Mouse (Mus musculus) embryonic facial prominence, embryonic 15.5 days (tissue): Measurements from ENCODE around the gene Lime1. TPM values are rescaled to one million over a fixed set of nuclear protein-coding genes. Genes with fewer than 3 reads are reported as not detected.

Source experiments
- ATAC-seq: fragments of 200-750 bp; cut with Nextera tagmentation; 2 replicates; pipeline ENCODE4 v1.8.0; 2017; ENCODE audit warnings: low read depth, moderate TSS enrichment; ENCODE audit not compliant: insufficient number of reproducible peaks, low FRiP score, low TSS enrichment
- H3K27ac ChIP-seq: fragments of 300-500 bp; sonication (generic); replicated peaks from 2 replicates; pipeline ENCODE4 v1.5.1; 2015; ENCODE audit warnings: mild to moderate bottlenecking, inconsistent platforms
- H3K27me3 ChIP-seq: fragments of 300-500 bp; sonication (generic); 2 replicates; pipeline ENCODE4 v1.6.1; 2015; ENCODE audit warnings: inconsistent platforms
- H3K36me3 ChIP-seq: fragments of 300-500 bp; sonication (generic); 2 replicates; pipeline ENCODE4 v1.6.1; 2015; ENCODE audit warnings: mild to moderate bottlenecking, inconsistent platforms
- H3K4me1 ChIP-seq: fragments of 300-500 bp; sonication (generic); 2 replicates; pipeline ENCODE4 v1.6.1; 2015; ENCODE audit warnings: inconsistent platforms
- H3K4me2 ChIP-seq: fragments of 300-500 bp; sonication (generic); replicated peaks from 2 replicates; pipeline ENCODE4 v1.6.1; 2015; ENCODE audit warnings: mild to moderate bottlenecking, inconsistent platforms
- H3K4me3 ChIP-seq: fragments of 300-500 bp; sonication (generic); replicated peaks from 2 replicates; pipeline ENCODE4 v1.5.1; 2015; ENCODE audit warnings: mild to moderate bottlenecking, inconsistent platforms
- H3K9ac ChIP-seq: fragments of 300-500 bp; sonication (generic); 2 replicates; pipeline ENCODE4 v1.6.1; 2015; ENCODE audit warnings: inconsistent platforms
- H3K9me3 ChIP-seq: fragments of 300-500 bp; sonication (generic); replicated peaks from 2 replicates; pipeline ENCODE4 v1.6.1; 2016; ENCODE audit warnings: inconsistent platforms
- WGBS: fragments of 180-500 bp; shearing (Covaris S2); methylation state at CpG from one replicate; pipeline ENCODE4 v1.1.7; 2015; 5-methylcytosine and 5-hydroxymethylcytosine counted together
- polyA plus RNA-seq: library from polyadenylated mRNA; unstranded; fragments of >200 nt; fragmentation: Nextera tagmentation; extraction: Ambion mirVana; gene quantifications from 2 replicates; pipeline ENCODE4 v1.2.1, GENCODE M21; 2015

Gene Lime1
- polyA plus RNA-seq, 1 experiment from 2014 or later: 23.6 TPM

DNA sequence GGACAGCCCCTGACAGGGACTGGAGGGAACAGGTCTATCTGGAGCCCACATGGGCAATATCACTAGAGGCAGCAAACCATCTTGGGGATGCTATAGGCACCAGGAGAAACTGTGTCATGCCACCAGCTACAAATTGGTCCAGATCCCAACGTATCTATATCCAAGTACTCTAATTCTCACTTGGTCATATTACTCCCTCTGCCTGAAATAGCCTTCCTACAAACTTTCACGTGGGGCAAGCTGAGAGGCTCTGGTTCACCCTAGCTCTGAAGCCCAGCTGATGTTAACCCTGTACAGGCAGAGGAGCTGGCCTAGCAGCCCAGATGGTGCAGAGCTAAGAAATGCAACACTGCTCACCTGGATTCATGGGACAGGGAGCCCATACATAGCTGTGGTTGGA is 11.7 kb downstream of the Lime1 start:
- 0 out of 2 replicates have a peak, but pooled peaks cover 6% of the 10 kb centered on the region for H3K36me3 ChIP-seq
- no peaks in the 10 kb centered on the region for H3K4me1 ChIP-seq
- no peaks in the 10 kb centered on the region for H3K27me3 ChIP-seq
- 58% methylated on average over 2 of the region's 2 CpGs for WGBS
- no peak for ATAC-seq
- H3K27ac ChIP-seq: no peak overlapping the region
- no peak overlapping the region for H3K4me3 ChIP-seq
- no peak overlapping the region for H3K4me2 ChIP-seq
- H3K9ac ChIP-seq: no peak overlapping the region
- no peaks in the 10 kb centered on the region for H3K9me3 ChIP-seq

DNA sequence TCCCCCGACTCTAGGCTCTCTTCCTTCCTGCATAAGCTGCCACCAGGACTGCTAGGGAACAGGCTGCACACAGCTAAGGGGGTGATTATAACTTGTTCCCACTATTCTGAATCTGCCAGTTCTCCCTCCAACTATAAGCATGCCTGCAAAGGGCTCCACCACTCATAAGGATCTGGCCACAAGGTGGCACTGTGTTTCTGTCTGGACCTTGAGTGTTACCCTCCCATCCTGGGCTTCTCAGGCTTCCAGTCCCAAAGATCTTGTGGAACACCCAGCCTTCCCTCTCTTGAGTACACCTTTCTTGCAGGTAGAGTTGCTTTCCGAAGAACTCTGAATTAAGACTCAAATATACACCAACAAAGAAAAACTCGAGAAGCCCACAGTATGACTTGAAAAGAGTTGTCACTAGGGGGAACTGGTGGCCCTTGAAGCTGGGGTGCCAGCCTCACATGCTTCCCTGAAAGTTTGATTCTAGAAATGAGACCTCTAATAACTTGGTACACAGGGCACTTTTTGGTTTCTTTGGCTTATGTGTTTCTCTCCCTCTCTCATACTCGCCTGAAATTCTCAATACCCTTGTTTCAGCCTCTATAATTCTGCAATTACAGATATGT is 12.8 kb downstream of the Lime1 start:
- ATAC-seq: 0 out of 2 replicates have a peak, but pooled peaks have one; percentile 48
- H3K9ac ChIP-seq: no peak overlapping the region
- no peaks in the 10 kb centered on the region for H3K9me3 ChIP-seq
- no peak overlapping the region for H3K4me3 ChIP-seq
- H3K36me3 ChIP-seq: no peaks in the 10 kb centered on the region
- WGBS: 26% methylated on average over 4 of the region's 4 CpGs
- no peaks in the 10 kb centered on the region for H3K4me1 ChIP-seq
- no peak overlapping the region for H3K27ac ChIP-seq
- no peak overlapping the region for H3K4me2 ChIP-seq
- H3K27me3 ChIP-seq: no peaks in the 10 kb centered on the region

DNA sequence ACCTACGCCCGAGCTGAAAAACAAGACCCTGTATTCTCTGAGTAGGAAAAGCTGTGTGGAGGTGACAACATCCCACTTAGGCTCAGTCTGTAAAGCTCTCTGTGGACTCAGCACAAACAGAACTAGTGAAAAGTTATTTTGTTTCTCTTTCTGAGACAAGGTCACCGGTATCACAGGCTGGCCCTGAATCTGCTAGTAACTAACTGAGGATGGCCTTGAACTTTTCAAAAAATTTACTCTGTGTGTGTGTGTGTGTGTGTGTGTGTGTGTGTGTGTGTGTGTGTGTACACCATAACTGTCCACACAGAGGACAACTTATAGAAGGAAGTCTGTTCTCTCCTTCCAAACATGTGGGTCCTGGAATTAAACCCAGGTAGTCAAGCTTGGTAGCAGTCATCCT is 14.2 kb downstream of the Lime1 start:
- Histone ChIP-seq H3K36me3 (no peaks in the 10 kb centered on the region), H3K27me3 (no peaks in the 10 kb centered on the region), H3K4me1 (no peaks in the 10 kb centered on the region), H3K9ac (no peak overlapping the region), H3K4me2 (no peak overlapping the region), H3K4me3 (no peak overlapping the region), H3K9me3 (no peaks in the 10 kb centered on the region), H3K27ac (no peak overlapping the region)
- 92% methylated on average over 3 of the region's 3 CpGs for WGBS
- ATAC-seq: no peak

- WGBS: 73% methylated on average over 5 of the region's 5 CpGs
- ATAC-seq: no peak
- Histone ChIP-seq H3K4me1 (no peaks in the 10 kb centered on the region), H3K9me3 (no peaks in the 10 kb centered on the region), H3K4me3 (no peak overlapping the region), H3K9ac (no peak overlapping the region), H3K4me2 (no peak overlapping the region), H3K27me3 (no peaks in the 10 kb centered on the region), H3K36me3 (no peaks in the 10 kb centered on the region), H3K27ac (no peak overlapping the region)
These were observed 17.4 kb downstream of the Lime1 start for GRCm38 (mm10) chr2:181397207-181397761.

GRCm38 (mm10) chr2:181401497-181401896 is 21.6 kb downstream of the Lime1 start:
- H3K4me1 ChIP-seq: no peaks in the 10 kb centered on the region
- no peak overlapping the region for H3K4me3 ChIP-seq
- 33% methylated on average over 1 of the region's 1 CpGs for WGBS
- no peak overlapping the region for H3K27ac ChIP-seq
- H3K9ac ChIP-seq: no peak overlapping the region
- ATAC-seq: no peak
- H3K9me3 ChIP-seq: no peaks in the 10 kb centered on the region
- no peaks in the 10 kb centered on the region for H3K27me3 ChIP-seq
- H3K36me3 ChIP-seq: no peaks in the 10 kb centered on the region
- H3K4me2 ChIP-seq: no peak overlapping the region

- H3K4me3 ChIP-seq: no peak overlapping the region
- 87% methylated on average over 3 of the region's 3 CpGs for WGBS
- H3K9ac ChIP-seq: no peak overlapping the region
- H3K4me2 ChIP-seq: no peak overlapping the region
- no peaks in the 10 kb centered on the region for H3K9me3 ChIP-seq
- H3K36me3 ChIP-seq: no peaks in the 10 kb centered on the region
- H3K4me1 ChIP-seq: no peaks in the 10 kb centered on the region
- H3K27ac ChIP-seq: no peak overlapping the region
- no peak for ATAC-seq
- H3K27me3 ChIP-seq: no peaks in the 10 kb centered on the region
These were observed 23.8 kb downstream of the Lime1 start for GRCm38 (mm10) chr2:181403722-181404121.

- Histone ChIP-seq H3K4me3 (no peak overlapping the region), H3K27me3 (no peaks in the 10 kb centered on the region), H3K4me1 (no peaks in the 10 kb centered on the region), H3K9ac (no peak overlapping the region), H3K27ac (no peak overlapping the region), H3K9me3 (no peaks in the 10 kb centered on the region), H3K4me2 (no peak overlapping the region), H3K36me3 (no peaks in the 10 kb centered on the region)
- no peak for ATAC-seq
- 79% methylated on average over 7 of the region's 7 CpGs for WGBS
These were observed 29.8 kb downstream of the Lime1 start for GRCm38 (mm10) chr2:181409643-181410042.

- H3K36me3 ChIP-seq: no peaks in the 10 kb centered on the region
- H3K4me1 ChIP-seq: no peaks in the 10 kb centered on the region
- no peak overlapping the region for H3K27ac ChIP-seq
- no peak for ATAC-seq
- no peaks in the 10 kb centered on the region for H3K27me3 ChIP-seq
- no peaks in the 10 kb centered on the region for H3K9me3 ChIP-seq
- no peak overlapping the region for H3K4me3 ChIP-seq
- H3K4me2 ChIP-seq: no peak overlapping the region
- no peak overlapping the region for H3K9ac ChIP-seq
- WGBS: 42% methylated on average over 4 of the region's 4 CpGs
These were observed 31.0 kb downstream of the Lime1 start for GRCm38 (mm10) chr2:181410760-181411473.

GRCm38 (mm10) chr2:181413141-181413540 is 33.3 kb downstream of the Lime1 start:
- 31% methylated on average over 2 of the region's 2 CpGs for WGBS

GRCm38 (mm10) chr2:181415945-181416344 is 36.1 kb downstream of the Lime1 start:
- H3K4me1 ChIP-seq: no peaks in the 10 kb centered on the region
- ATAC-seq: no peak
- no peak overlapping the region for H3K4me2 ChIP-seq
- no peak overlapping the region for H3K27ac ChIP-seq
- no peaks in the 10 kb centered on the region for H3K36me3 ChIP-seq
- H3K9me3 ChIP-seq: no peaks in the 10 kb centered on the region
- 49% methylated on average over 3 of the region's 3 CpGs for WGBS
- H3K4me3 ChIP-seq: no peak overlapping the region
- no peaks in the 10 kb centered on the region for H3K27me3 ChIP-seq
- H3K9ac ChIP-seq: no peak overlapping the region

More at GRCm38 (mm10) chr2:181413141-181413540, 33.3 kb downstream of the Lime1 start:
- Histone ChIP-seq H3K4me2 (no peak overlapping the region), H3K9ac (no peak overlapping the region), H3K27ac (no peak overlapping the region), H3K4me1 (no peaks in the 10 kb centered on the region), H3K9me3 (no peaks in the 10 kb centered on the region), H3K27me3 (no peaks in the 10 kb centered on the region), H3K36me3 (no peaks in the 10 kb centered on the region), H3K4me3 (no peak overlapping the region)
- no peak for ATAC-seq

GRCm38 (mm10) chr2:181419359-181419758 is 39.5 kb downstream of the Lime1 start:
- WGBS: 72% methylated on average over 7 of the region's 7 CpGs
- no peak overlapping the region for H3K9ac ChIP-seq
- no peak overlapping the region for H3K27ac ChIP-seq

More at GRCm38 (mm10) chr2:181419359-181419758, 39.5 kb downstream of the Lime1 start:
- Histone ChIP-seq H3K4me3 (no peak overlapping the region), H3K9me3 (no peaks in the 10 kb centered on the region), H3K4me1 (no peaks in the 10 kb centered on the region), H3K36me3 (no peaks in the 10 kb centered on the region), H3K27me3 (no peaks in the 10 kb centered on the region), H3K4me2 (no peak overlapping the region)
- no peak for ATAC-seq
